In genomic region chr3:116694955-116695665, GRCm38 (mm10) we compare ENCODE assay signal across 38 mouse cellular contexts. TPM values are rescaled to one million over a fixed set of nuclear protein-coding genes. Genes with fewer than 3 reads are reported as not detected.
DNase-seq lines count a peak whose midpoint lies in the region; ATAC-seq and TF ChIP-seq lines count a peak whose summit lies in the region.
"Had no signal": no experiment of that assay in that cellular context is flagged by ENCODE, and none has a peak within 500 bp of the region (broad histone marks: within the 10 kb centered on the region; RNA-seq: fewer than 3 reads in every experiment).

No protein-coding gene starts in this region.

- no peaks in the 10 kb centered on the region; the same call in 1 of the 2 replicates for H3K36me3 ChIP-seq in stomach, embryonic 15.5 days
- H3K36me3 ChIP-seq in stomach, postnatal 0 days (ENCODE audit: control insufficient read depth, insufficient read depth, low read length), result peaks cover 2% of the 10 kb centered on the region; the same call in 1 of the 2 replicates
- peaks cover 9% of the 10 kb centered on the region for H3K36me3 ChIP-seq in liver, embryonic 15.5 days (replicated peaks)
- no peaks in the 10 kb centered on the region for H3K36me3 ChIP-seq in intestine, embryonic 16.5 days (ENCODE audit: control insufficient read depth, insufficient read depth, low read length)
- H3K36me3 ChIP-seq: forebrain, embryonic 15.5 days; midbrain, embryonic 13.5 days had no signal

- WGBS in stomach, embryonic 15.5 days, result 77% methylated on average over 8 of the region's 8 CpGs
- 73% methylated on average over 8 of the region's 8 CpGs for WGBS in stomach, postnatal 0 days
- WGBS in liver, embryonic 15.5 days (ENCODE audit: insufficient replicate concordance), result 41% methylated on average over 8 of the region's 8 CpGs
- WGBS in intestine, embryonic 16.5 days, result 83% methylated on average over 8 of the region's 8 CpGs

- H3K4me1 ChIP-seq in stomach, embryonic 15.5 days, result no peaks in the 10 kb centered on the region
- H3K4me1 ChIP-seq in stomach, postnatal 0 days (replicated peaks; ENCODE audit: control insufficient read depth, insufficient read depth), result no peaks in the 10 kb centered on the region
- peaks cover 37% of the 10 kb centered on the region for H3K4me1 ChIP-seq in liver, embryonic 15.5 days (replicated peaks)
- no peaks in the 10 kb centered on the region for H3K4me1 ChIP-seq in intestine, embryonic 16.5 days (ENCODE audit: control insufficient read depth, insufficient read depth, low read length)
- H3K4me1 ChIP-seq: forebrain, embryonic 15.5 days; hindbrain, embryonic 13.5 days; limb, embryonic 12.5 days; midbrain, embryonic 13.5 days; neural tube, embryonic 13.5 days had no signal

- no peak for DNase-seq in stomach, postnatal 0 days (ENCODE audit: low spot score)
- peak; percentile 50 for DNase-seq in liver
- DNase-seq in adrenal gland, postnatal 25 days, result no peak
- no peak for DNase-seq in heart, adult 8-10 months (ENCODE audit: low spot score)
- DNase-seq: adrenal gland, postnatal 14 days; cerebellum, adult 2 months; cerebellum, postnatal 14 days; gastrocnemius, postnatal 36 days; heart, adult 18-20 months; kidney, adult 9 months; kidney, postnatal 10 days; layer of hippocampus, postnatal 36 days; lung, adult 18-20 months; lung, postnatal 4 days; retina, postnatal 1 day; right cerebral cortex, postnatal 25 days; thymus, postnatal 4 days had no signal

- H3K4me3 ChIP-seq in stomach, embryonic 15.5 days (replicated peaks), result no peak overlapping the region
- H3K4me3 ChIP-seq in stomach, postnatal 0 days (ENCODE audit: low read depth, low read length), result no peak overlapping the region
- H3K4me3 ChIP-seq in liver, embryonic 15.5 days (replicated peaks), result peak overlapping the region; percentile 20
- H3K4me3 ChIP-seq in intestine, embryonic 16.5 days (ENCODE audit: low read length), result no peak overlapping the region
- H3K4me3 ChIP-seq: forebrain, embryonic 15.5 days; hindbrain, embryonic 13.5 days; limb, embryonic 12.5 days; megakaryocyte, embryonic 14.5 days; midbrain, embryonic 13.5 days; neural tube, embryonic 13.5 days had no signal

- H3K27me3 ChIP-seq in stomach, embryonic 15.5 days (replicated peaks), result no peaks in the 10 kb centered on the region
- no peaks in the 10 kb centered on the region for H3K27me3 ChIP-seq in stomach, postnatal 0 days (ENCODE audit: control insufficient read depth, insufficient read depth, low read length)
- no peaks in the 10 kb centered on the region for H3K27me3 ChIP-seq in liver, embryonic 15.5 days
- no peaks in the 10 kb centered on the region for H3K27me3 ChIP-seq in intestine, embryonic 16.5 days (replicated peaks; ENCODE audit: control insufficient read depth, insufficient read depth, low read length)
- H3K27me3 ChIP-seq: forebrain, embryonic 15.5 days; hindbrain, embryonic 13.5 days; limb, embryonic 12.5 days; megakaryocyte, embryonic 14.5 days; midbrain, embryonic 13.5 days; neural tube, embryonic 13.5 days had no signal

- H3K27ac ChIP-seq in stomach, embryonic 15.5 days, result no peak overlapping the region
- no peak overlapping the region for H3K27ac ChIP-seq in stomach, postnatal 0 days (replicated peaks)
- H3K27ac ChIP-seq in liver, embryonic 15.5 days (replicated peaks), result peak overlapping the region; percentile 95
- no peak overlapping the region for H3K27ac ChIP-seq in intestine, embryonic 16.5 days (ENCODE audit: low read length)
- H3K27ac ChIP-seq: forebrain, embryonic 15.5 days; hindbrain, embryonic 13.5 days; limb, embryonic 12.5 days; midbrain, embryonic 13.5 days; neural tube, embryonic 13.5 days had no signal

- no peaks in the 10 kb centered on the region for H3K9me3 ChIP-seq in stomach, embryonic 15.5 days
- no peaks in the 10 kb centered on the region for H3K9me3 ChIP-seq in stomach, postnatal 0 days (ENCODE audit: control insufficient read depth, low read length)
- H3K9me3 ChIP-seq in liver, embryonic 15.5 days (replicated peaks), result no peaks in the 10 kb centered on the region
- H3K9me3 ChIP-seq in intestine, embryonic 16.5 days (ENCODE audit: control insufficient read depth, low read length), result no peaks in the 10 kb centered on the region
- H3K9me3 ChIP-seq: forebrain, embryonic 15.5 days; hindbrain, embryonic 13.5 days; limb, embryonic 12.5 days; megakaryocyte, embryonic 14.5 days; midbrain, embryonic 13.5 days had no signal

- TF ChIP-seq EP300 in stomach, postnatal 0 days (optimal IDR thresholded peaks at IDR 0.05), result no peak

- H3K9ac ChIP-seq in stomach, embryonic 15.5 days, result no peak overlapping the region
- H3K9ac ChIP-seq in stomach, postnatal 0 days (ENCODE audit: low read length), result no peak overlapping the region
- peak overlapping the region; percentile 50 for H3K9ac ChIP-seq in liver, embryonic 15.5 days
- no peak overlapping the region for H3K9ac ChIP-seq in intestine, embryonic 16.5 days (ENCODE audit: low read depth, low read length)
- H3K9ac ChIP-seq: forebrain, embryonic 15.5 days; hindbrain, embryonic 13.5 days; limb, embryonic 12.5 days; midbrain, embryonic 13.5 days; neural tube, embryonic 13.5 days had no signal

- no peak for TF ChIP-seq CTCF in stomach, postnatal 0 days (IDR thresholded peaks at IDR 0.05; ENCODE audit: low read depth)

- no peak overlapping the region for H3K4me2 ChIP-seq in stomach, embryonic 15.5 days
- H3K4me2 ChIP-seq in stomach, postnatal 0 days (replicated peaks; ENCODE audit: low read depth), result no peak overlapping the region
- H3K4me2 ChIP-seq in liver, embryonic 15.5 days, result peak overlapping the region; percentile 63
- no peak overlapping the region for H3K4me2 ChIP-seq in intestine, embryonic 16.5 days (ENCODE audit: low read depth, low read length)
- H3K4me2 ChIP-seq: forebrain, embryonic 15.5 days; hindbrain, embryonic 13.5 days; limb, embryonic 12.5 days; midbrain, embryonic 13.5 days; neural tube, embryonic 13.5 days had no signal

- ATAC-seq in stomach, embryonic 15.5 days (ENCODE audit: insufficient read depth, low FRiP score, low read depth), result 0 out of 2 replicates have a peak, but pooled peaks have one; percentile 71
- no peak for ATAC-seq in stomach, postnatal 0 days (ENCODE audit: low FRiP score, low TSS enrichment)
- ATAC-seq in liver, embryonic 15.5 days (ENCODE audit: insufficient read depth), result peak; percentile 77
- no peak for ATAC-seq in intestine, embryonic 16.5 days
- ATAC-seq: forebrain, embryonic 15.5 days; intestine, postnatal 0 days; lung, postnatal 0 days; midbrain, embryonic 13.5 days had no signal

RNA-seq across cellular contexts. Expression of gene Gm43191, which starts 14.1 kb away (rescaled TPM):
- 0.61 TPM in 1 of 2 replicates, not detected in the other for polyA plus RNA-seq in stomach, embryonic 15.5 days (2015; fragmentation: Nextera tagmentation; extraction: Ambion mirVana)
- not detected in 2 replicates for polyA plus RNA-seq in stomach, postnatal 0 days (2015; fragmentation: Nextera tagmentation; extraction: Ambion mirVana)
- polyA plus RNA-seq in liver, embryonic 15.5 days (2015; fragmentation: Nextera tagmentation; extraction: Ambion mirVana), result not detected in 2 replicates
- 0.61 TPM in 1 of 2 replicates, not detected in the other for total RNA-seq in adrenal gland, postnatal 25 days (2021)
- not detected in 2 replicates for polyA plus RNA-seq in intestine, embryonic 16.5 days (2015; fragmentation: Nextera tagmentation; extraction: Ambion mirVana)
- 1 to 10 TPM in 1 of 4 experiments, not detected in 3; 1.0 TPM for total RNA-seq in heart, adult 8-10 months (2022)
- total RNA-seq: adrenal gland, postnatal 14 days; gastrocnemius, adult 18-20 months; gastrocnemius, postnatal 36 days; heart, adult 18-20 months had no signal
- polyA plus RNA-seq: brain, embryonic 14.5 days; cerebellum, adult 2 months; cortical plate, adult 2 months; embryonic facial prominence, embryonic 14.5 days; frontal cortex, adult 2 months; heart, embryonic 14.5 days; intestine, postnatal 0 days; large intestine, adult 2 months; limb, embryonic 12.5 days; lung, postnatal 0 days; midbrain, embryonic 13.5 days; neural tube, embryonic 13.5 days; spleen, adult 2 months; testis, adult 2 months; thymus, postnatal 0 days had no signal

RNA-seq across cellular contexts. Expression of gene Slc35a3, which starts 17.5 kb away (rescaled TPM):
- 21.5 and 22.3 TPM in 2 replicates for polyA plus RNA-seq in stomach, embryonic 15.5 days (2015; fragmentation: Nextera tagmentation; extraction: Ambion mirVana)
- polyA plus RNA-seq in stomach, postnatal 0 days (2015; fragmentation: Nextera tagmentation; extraction: Ambion mirVana), result 25.2 and 25.3 TPM in 2 replicates
- 7.7 and 8.4 TPM in 2 replicates for polyA plus RNA-seq in liver, embryonic 15.5 days (2015; fragmentation: Nextera tagmentation; extraction: Ambion mirVana)
- 24.5 and 29.5 TPM in 2 replicates for total RNA-seq in adrenal gland, postnatal 25 days (2021)
- polyA plus RNA-seq in intestine, embryonic 16.5 days (2015; fragmentation: Nextera tagmentation; extraction: Ambion mirVana), result 19.8 and 21.5 TPM in 2 replicates
- total RNA-seq in heart, adult 8-10 months (2022), result 10 to 100 TPM in 3 of 4 experiments, 1 to 10 TPM in 1; 10.0 to 14.0 (median 11.7) TPM

RNA-seq across cellular contexts. Expression of gene Mfsd14a, which starts 32.6 kb away (rescaled TPM):
- polyA plus RNA-seq in stomach, embryonic 15.5 days (2015; fragmentation: Nextera tagmentation; extraction: Ambion mirVana), result 79.5 and 86.6 TPM in 2 replicates
- polyA plus RNA-seq in stomach, postnatal 0 days (2015; fragmentation: Nextera tagmentation; extraction: Ambion mirVana), result 50.4 and 51.1 TPM in 2 replicates
- polyA plus RNA-seq in liver, embryonic 15.5 days (2015; fragmentation: Nextera tagmentation; extraction: Ambion mirVana), result 33.3 and 34.9 TPM in 2 replicates
- 60.3 and 68.2 TPM in 2 replicates for total RNA-seq in adrenal gland, postnatal 25 days (2021)
- 81.3 TPM in 2 replicates for polyA plus RNA-seq in intestine, embryonic 16.5 days (2015; fragmentation: Nextera tagmentation; extraction: Ambion mirVana)
- 10 to 100 TPM; 13.5 to 16.7 (median 15.5) TPM for total RNA-seq in heart, adult 8-10 months (2022)

Comparison
In these comparisons a context has a peak if more than half of its experiments do, and no peak if none do; other contexts are left out.
1. ATAC-seq: peak in stomach, embryonic 15.5 days (single experiment) and liver, embryonic 15.5 days (single experiment); none in stomach, postnatal 0 days (single experiment) and intestine, embryonic 16.5 days (single experiment).